Mouse (Mus musculus) liver, embryonic 11.5 days (tissue): ENCODE data around the gene Gm28043. TPM values are rescaled to one million over a fixed set of nuclear protein-coding genes. Genes with fewer than 3 reads are reported as not detected.

Experiments used
- ATAC-seq: fragments of 200-750 bp; cut with Nextera tagmentation; replicated peaks from 2 replicates; pipeline ENCODE4 v1.8.0; 2017; ENCODE audit warnings: moderate number of reproducible peaks, mild to moderate bottlenecking, moderate TSS enrichment, moderate library complexity; ENCODE audit not compliant: low FRiP score
- DNase-seq: peaks from one replicate; pipeline ENCODE4 v3.0.0-alpha.2; 2017; ENCODE audit warnings: low spot score
- H3K27ac ChIP-seq: fragments of 300-500 bp; sonication (generic); 2 replicates; pipeline ENCODE4 v1.5.1; 2014; ENCODE audit warnings: mild to moderate bottlenecking, low read depth, low read length, control low read depth
- H3K27me3 ChIP-seq: fragments of 300-500 bp; sonication (generic); replicated peaks from 2 replicates; pipeline ENCODE4 v1.6.1; 2014; ENCODE audit warnings: low read length, mixed read lengths; ENCODE audit not compliant: control insufficient read depth, insufficient read depth
- H3K36me3 ChIP-seq: fragments of 300-500 bp; sonication (generic); 2 replicates; pipeline ENCODE4 v1.6.1; 2014; ENCODE audit warnings: mild to moderate bottlenecking, low read length, moderate library complexity, mixed read lengths; ENCODE audit not compliant: control insufficient read depth, insufficient read depth
- H3K4me1 ChIP-seq: fragments of 300-500 bp; sonication (generic); replicated peaks from 2 replicates; pipeline ENCODE4 v1.6.1; 2014; ENCODE audit warnings: low read length, mixed read lengths; ENCODE audit not compliant: control insufficient read depth, insufficient read depth
- H3K4me2 ChIP-seq: fragments of 300-500 bp; sonication (generic); 2 replicates; pipeline ENCODE4 v1.6.1; 2014; ENCODE audit warnings: mild to moderate bottlenecking, control low read depth, moderate library complexity
- H3K4me3 ChIP-seq: fragments of 300-500 bp; sonication (generic); 2 replicates; pipeline ENCODE4 v1.5.1; 2014; ENCODE audit warnings: low read depth, low read length, control low read depth
- H3K9ac ChIP-seq: fragments of 300-500 bp; sonication (generic); 2 replicates; pipeline ENCODE4 v1.6.1; 2014; ENCODE audit warnings: low read depth, low read length, control low read depth
- H3K9me3 ChIP-seq: fragments of 300-500 bp; sonication (generic); 2 replicates; pipeline ENCODE4 v1.6.1; 2016; ENCODE audit warnings: low read length, inconsistent platforms, mixed read lengths; ENCODE audit not compliant: control insufficient read depth
- WGBS: fragments of 180-500 bp; shearing (Covaris S2); extraction: QIAGEN DNeasy Blood & Tissue Kit; methylation state at CpG from one replicate; pipeline ENCODE4 v1.1.7; 2014; 5-methylcytosine and 5-hydroxymethylcytosine counted together
- polyA plus RNA-seq: library from polyadenylated mRNA; unstranded; fragments of >200 nt; fragmentation: Nextera tagmentation; extraction: Ambion mirVana; gene quantifications from 2 replicates; pipeline ENCODE4 v1.2.1, GENCODE M21; 2014

Gm28043 gene
- polyA plus RNA-seq, 1 experiment from 2014 or later = 2.6 TPM

GRCm38 (mm10) chr17:29704781-29705180 lies 90.1 kb downstream of the Gm28043 start:
- peaks cover 10% of the 10 kb centered on the region; the same call in 1 of the 2 replicates for H3K36me3 ChIP-seq
- H3K9ac ChIP-seq = no peak overlapping the region
- ATAC-seq = peak; percentile 40; the same call in 1 of the 2 replicates
- no peaks in the 10 kb centered on the region for H3K27me3 ChIP-seq
- peak; percentile 59 for DNase-seq
- H3K9me3 ChIP-seq = no peaks in the 10 kb centered on the region
- H3K4me2 ChIP-seq = no peak overlapping the region
- 37% methylated on average over 3 of the region's 3 CpGs for WGBS
- peaks cover 17% of the 10 kb centered on the region for H3K4me1 ChIP-seq
- no peak overlapping the region for H3K4me3 ChIP-seq
- H3K27ac ChIP-seq = no peak overlapping the region

GRCm38 (mm10) chr17:29705881-29706280 lies 91.2 kb downstream of the Gm28043 start:
- Histone ChIP-seq H3K36me3 (peaks cover 3% of the 10 kb centered on the region; the same call in 1 of the 2 replicates), H3K9ac (no peak overlapping the region), H3K27me3 (no peaks in the 10 kb centered on the region), H3K4me2 (no peak overlapping the region), H3K4me1 (peaks cover 24% of the 10 kb centered on the region), H3K4me3 (no peak overlapping the region), H3K27ac (no peak overlapping the region), H3K9me3 (no peaks in the 10 kb centered on the region)
- WGBS = 85% methylated on average over 5 of the region's 5 CpGs
- ATAC-seq (no peak), DNase-seq (no peak)

GRCm38 (mm10) chr17:29706981-29707545 lies 92.4 kb downstream of the Gm28043 start:
- ATAC-seq (no peak), DNase-seq (no peak)
- no peak overlapping the region for H3K4me2 ChIP-seq
- no peak overlapping the region for H3K9ac ChIP-seq
- no peak overlapping the region for H3K27ac ChIP-seq
- H3K9me3 ChIP-seq = no peaks in the 10 kb centered on the region
- no peaks in the 10 kb centered on the region for H3K27me3 ChIP-seq
- peaks cover 33% of the 10 kb centered on the region for H3K4me1 ChIP-seq
- WGBS = 76% methylated on average over 5 of the region's 5 CpGs
- H3K36me3 ChIP-seq = peaks cover 3% of the 10 kb centered on the region; the same call in 1 of the 2 replicates
- H3K4me3 ChIP-seq = no peak overlapping the region

GRCm38 (mm10) chr17:29708783-29709182 lies 94.1 kb downstream of the Gm28043 start:
- Histone ChIP-seq H3K4me3 (no peak overlapping the region), H3K27ac (0 out of 2 replicates have a peak overlapping the region, but pooled peaks have one; percentile 26), H3K9me3 (no peaks in the 10 kb centered on the region), H3K27me3 (no peaks in the 10 kb centered on the region), H3K4me2 (no peak overlapping the region), H3K36me3 (no peaks in the 10 kb centered on the region), H3K9ac (no peak overlapping the region), H3K4me1 (peaks cover 33% of the 10 kb centered on the region)
- WGBS = 58% methylated on average over 5 of the region's 5 CpGs
- ATAC-seq (peak; percentile 58), DNase-seq (no peak)

- peaks cover 33% of the 10 kb centered on the region for H3K4me1 ChIP-seq
- no peaks in the 10 kb centered on the region for H3K36me3 ChIP-seq
- H3K27ac ChIP-seq = no peak overlapping the region
- no peak overlapping the region for H3K4me3 ChIP-seq
- H3K9ac ChIP-seq = no peak overlapping the region
- H3K9me3 ChIP-seq = no peaks in the 10 kb centered on the region
- DNase-seq (no peak), ATAC-seq (no peak)
- 74% methylated on average over 11 of the region's 11 CpGs for WGBS
- no peaks in the 10 kb centered on the region for H3K27me3 ChIP-seq
- no peak overlapping the region for H3K4me2 ChIP-seq
Observed at GRCm38 (mm10) chr17:29710562-29711044, 95.9 kb downstream of the Gm28043 start.

GRCm38 (mm10) chr17:29711076-29711744 lies 96.5 kb downstream of the Gm28043 start:
- H3K27ac ChIP-seq = no peak overlapping the region
- H3K4me3 ChIP-seq = no peak overlapping the region
- WGBS = 75% methylated on average over 19 of the region's 19 CpGs
- H3K9ac ChIP-seq = no peak overlapping the region
- H3K4me1 ChIP-seq = peaks cover 37% of the 10 kb centered on the region
- H3K4me2 ChIP-seq = no peak overlapping the region
- DNase-seq (no peak), ATAC-seq (no peak)
- no peaks in the 10 kb centered on the region for H3K36me3 ChIP-seq
- no peaks in the 10 kb centered on the region for H3K9me3 ChIP-seq
- H3K27me3 ChIP-seq = no peaks in the 10 kb centered on the region

- Histone ChIP-seq H3K27ac (no peak overlapping the region), H3K36me3 (no peaks in the 10 kb centered on the region), H3K9me3 (no peaks in the 10 kb centered on the region), H3K9ac (no peak overlapping the region), H3K27me3 (no peaks in the 10 kb centered on the region), H3K4me1 (peaks cover 40% of the 10 kb centered on the region), H3K4me3 (no peak overlapping the region), H3K4me2 (no peak overlapping the region)
- 74% methylated on average over 8 of the region's 8 CpGs for WGBS
- DNase-seq (no peak), ATAC-seq (no peak)
Observed at GRCm38 (mm10) chr17:29711745-29712431, 97.2 kb downstream of the Gm28043 start.

- Histone ChIP-seq H3K9ac (no peak overlapping the region), H3K9me3 (no peaks in the 10 kb centered on the region), H3K27ac (no peak overlapping the region), H3K27me3 (no peaks in the 10 kb centered on the region), H3K4me1 (peaks cover 43% of the 10 kb centered on the region), H3K36me3 (no peaks in the 10 kb centered on the region), H3K4me2 (no peak overlapping the region), H3K4me3 (no peak overlapping the region)
- no peak for ATAC-seq
- 88% methylated on average over 7 of the region's 7 CpGs for WGBS
- DNase-seq = no peak
Observed at GRCm38 (mm10) chr17:29712565-29712964, 97.9 kb downstream of the Gm28043 start.
